Mouse (Mus musculus): ENCODE results near the gene Zcchc4. TPM values are rescaled to one million over a fixed set of nuclear protein-coding genes. Genes with fewer than 3 reads are reported as not detected.
"Not testable (repeated sequence)": the region's sequence is repeated elsewhere in the genome, so short reads cannot be mapped to it uniquely, and the experiment has no call there.

The Zcchc4 gene
- 1 to 10 TPM; 4.6 to 7.2 TPM for total RNA-seq (2021)
- long read RNA-seq, experiment 1, transcript Zcchc4-203 (13 exons, 2,485 nt), result major isoform, 5 of 7 reads
- long read RNA-seq, experiment 1, partial matches to known transcripts, result 0 of 7 reads
- long read RNA-seq, experiment 1, other reads (novel, unspliced or antisense), result 2 of 7 reads
- long read RNA-seq, experiment 2, full-length matches to known transcripts, result 2 of 3 reads
- long read RNA-seq, experiment 2, partial matches to known transcripts, result 0 of 3 reads
- long read RNA-seq, experiment 2, other reads (novel, unspliced or antisense), result 1 of 3 reads

GRCm38 (mm10) chr5:52775237-52775636 lies at the start of gene Zcchc4:
TSS of gene Zcchc4 (plus strand) at chr5:52775409.
- intact Hi-C loops (cut with DNase I; ENCODE audit: low total_unique reads), result no loop called here

GRCm38 (mm10) chr5:52727747-52728146 lies 47.5 kb upstream of the Zcchc4 start:
- DNase-seq, result no peak
- intact Hi-C loops (cut with DNase I; ENCODE audit: low total_unique reads), result no loop called here

More at GRCm38 (mm10) chr5:52775237-52775636, at the start of gene Zcchc4:
- no peak for DNase-seq

- no peak for DNase-seq
- intact Hi-C loops (cut with DNase I; ENCODE audit: low total_unique reads), result no loop called here
Measured at GRCm38 (mm10) chr5:52732811-52733210, 42.4 kb upstream of the Zcchc4 start.

GRCm38 (mm10) chr5:52736046-52736445 lies 39.2 kb upstream of the Zcchc4 start:
- intact Hi-C loops (cut with DNase I; ENCODE audit: low total_unique reads), result no loop called here
- no peak for DNase-seq

- peak; percentile 87 for DNase-seq
- intact Hi-C loops (cut with DNase I; ENCODE audit: low total_unique reads), result no loop called here
Measured at GRCm38 (mm10) chr5:52741391-52742111, 33.7 kb upstream of the Zcchc4 start, which contains the start of gene Pi4k2b. TSS of gene Pi4k2b (plus strand) at chr5:52741574.

GRCm38 (mm10) chr5:52742112-52742813 lies 32.9 kb upstream of the Zcchc4 start:
- intact Hi-C loops (cut with DNase I; ENCODE audit: low total_unique reads), result no loop called here
- peak; percentile 10 for DNase-seq

- no peak for DNase-seq
- intact Hi-C loops (cut with DNase I; ENCODE audit: low total_unique reads), result no loop called here
Measured at GRCm38 (mm10) chr5:52743231-52743630, 32.0 kb upstream of the Zcchc4 start.

- intact Hi-C loops (cut with DNase I; ENCODE audit: low total_unique reads), result no loop called here
- DNase-seq, result no peak
Measured at GRCm38 (mm10) chr5:52746920-52747319, 28.3 kb upstream of the Zcchc4 start.

GRCm38 (mm10) chr5:52748732-52749131 lies 26.5 kb upstream of the Zcchc4 start:
- no peak for DNase-seq
- intact Hi-C loops (cut with DNase I; ENCODE audit: low total_unique reads), result no loop called here

GRCm38 (mm10) chr5:52753146-52753545 lies 22.1 kb upstream of the Zcchc4 start:
- DNase-seq, result no peak
- intact Hi-C loops (cut with DNase I; ENCODE audit: low total_unique reads), result no loop called here

GRCm38 (mm10) chr5:52754196-52754595 lies 21.0 kb upstream of the Zcchc4 start:
- DNase-seq, result no peak
- intact Hi-C loops (cut with DNase I; ENCODE audit: low total_unique reads), result no loop called here

GRCm38 (mm10) chr5:52755337-52755736 lies 19.9 kb upstream of the Zcchc4 start:
- intact Hi-C loops (cut with DNase I; ENCODE audit: low total_unique reads), result no loop called here
- DNase-seq, result no peak

- no peak for DNase-seq
- intact Hi-C loops (cut with DNase I; ENCODE audit: low total_unique reads), result no loop called here
Measured at GRCm38 (mm10) chr5:52755989-52756388, 19.2 kb upstream of the Zcchc4 start.

- DNase-seq, result no peak
- intact Hi-C loops (cut with DNase I; ENCODE audit: low total_unique reads), result no loop called here
Measured at GRCm38 (mm10) chr5:52762586-52762985, 12.6 kb upstream of the Zcchc4 start.

GRCm38 (mm10) chr5:52774267-52774666 lies 942 bp upstream of the Zcchc4 start:
- DNase-seq, result no peak
- intact Hi-C loops (cut with DNase I; ENCODE audit: low total_unique reads), result no loop called here

- intact Hi-C loops (cut with DNase I; ENCODE audit: low total_unique reads); DNase-seq: not testable (repeated sequence)
Measured at GRCm38 (mm10) chr5:52776466-52777354, 1.5 kb downstream of the Zcchc4 start.

- intact Hi-C loops (cut with DNase I; ENCODE audit: low total_unique reads), result no loop called here
- DNase-seq, result peak; percentile 83
Measured at GRCm38 (mm10) chr5:52782523-52783250, 7.5 kb downstream of the Zcchc4 start.

GRCm38 (mm10) chr5:52783251-52783620 lies 8.0 kb downstream of the Zcchc4 start:
- DNase-seq, result no peak
- intact Hi-C loops (cut with DNase I; ENCODE audit: low total_unique reads), result no loop called here

GRCm38 (mm10) chr5:52783957-52784356 lies 8.7 kb downstream of the Zcchc4 start:
- DNase-seq, result no peak
- intact Hi-C loops (cut with DNase I; ENCODE audit: low total_unique reads), result no loop called here
